Mouse (Mus musculus): Measurements from ENCODE around the gene Crhr2.

The Crhr2 gene

DNA sequence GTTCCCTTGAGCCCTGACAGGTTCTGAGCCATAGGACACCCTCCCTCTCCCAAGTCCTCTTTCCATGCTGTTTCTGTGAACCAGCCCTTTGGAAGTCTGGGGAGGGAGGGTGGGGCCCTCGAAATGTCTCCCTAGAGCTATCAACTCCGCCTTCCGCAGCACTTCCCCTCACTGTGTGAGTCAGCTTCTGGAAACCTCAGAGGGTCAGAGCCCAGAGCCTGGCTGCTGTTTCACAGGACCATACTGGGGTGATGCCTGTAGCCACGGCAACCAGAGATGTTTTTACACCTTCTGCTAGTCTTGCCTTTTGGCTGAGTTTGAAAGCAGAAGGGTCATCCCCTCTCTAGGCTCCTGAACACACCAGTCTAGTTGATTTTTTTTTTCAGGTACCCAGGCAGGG is 9.8 kb downstream of the Crhr2 start:
- no peak for DNase-seq (ENCODE audit: low spot score in 2 of 2)

DNA sequence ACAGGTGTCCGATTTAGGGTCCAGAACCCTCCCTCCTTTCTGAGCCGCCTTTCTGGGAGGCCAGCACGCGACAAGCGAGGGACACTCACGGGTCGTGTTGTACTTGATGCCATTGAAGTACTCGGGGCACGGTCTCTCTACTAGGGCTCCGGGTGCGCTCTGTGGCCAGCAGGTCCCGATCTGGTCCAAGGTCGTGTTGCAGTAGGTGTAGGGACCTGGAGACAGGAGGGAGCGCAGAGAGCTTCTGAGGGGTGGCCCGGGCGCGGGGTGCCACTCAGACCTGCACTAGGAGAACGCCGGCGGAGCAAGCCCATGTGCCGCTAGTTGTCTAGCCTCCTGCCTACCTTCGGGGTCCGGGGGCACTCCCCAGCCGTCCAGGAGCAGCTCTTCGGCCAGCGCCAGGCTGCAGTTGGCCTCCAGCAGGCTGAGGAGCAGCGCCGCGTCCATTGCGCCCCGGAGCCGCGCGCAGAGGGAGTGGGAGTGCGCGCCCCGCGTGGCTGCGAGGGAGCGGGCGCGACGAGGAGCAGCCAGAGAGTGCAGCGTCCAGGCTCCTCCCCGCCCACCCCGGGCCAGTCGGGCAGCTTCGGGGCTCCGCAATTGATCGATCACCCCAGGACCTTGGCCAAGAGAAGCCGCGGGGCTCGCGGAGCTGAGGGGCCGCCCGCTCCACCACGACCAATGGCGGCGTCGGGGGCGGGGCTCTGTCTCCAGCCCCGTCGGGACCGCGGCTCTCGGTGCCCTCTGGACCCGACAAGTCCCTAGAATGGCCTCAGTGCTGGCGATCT is 15.3 kb downstream of the Crhr2 start:
- DNase-seq (ENCODE audit: low spot score in 2 of 2), result no peak

DNA sequence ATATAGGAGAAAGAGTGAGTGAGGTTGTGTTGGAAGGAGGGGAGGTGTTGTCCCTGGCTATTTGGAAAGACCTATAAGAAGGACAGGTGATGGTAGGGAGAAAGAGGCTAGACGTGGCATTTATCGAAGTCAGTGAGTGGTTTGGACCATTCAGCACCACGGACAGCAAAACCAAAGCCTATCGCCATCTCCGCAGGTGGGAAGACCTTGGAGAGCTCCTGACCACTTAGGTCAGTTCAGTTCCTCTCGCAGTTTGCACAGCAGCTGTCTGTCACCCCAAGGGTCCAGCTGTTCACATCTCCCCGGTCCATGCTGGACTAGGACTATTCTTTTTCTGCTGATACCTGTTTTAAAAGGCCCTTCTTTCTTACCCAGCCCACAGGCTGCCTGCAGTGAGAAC is 24.5 kb downstream of the Crhr2 start:
- DNase-seq (ENCODE audit: low spot score in 2 of 2), result no peak

DNA sequence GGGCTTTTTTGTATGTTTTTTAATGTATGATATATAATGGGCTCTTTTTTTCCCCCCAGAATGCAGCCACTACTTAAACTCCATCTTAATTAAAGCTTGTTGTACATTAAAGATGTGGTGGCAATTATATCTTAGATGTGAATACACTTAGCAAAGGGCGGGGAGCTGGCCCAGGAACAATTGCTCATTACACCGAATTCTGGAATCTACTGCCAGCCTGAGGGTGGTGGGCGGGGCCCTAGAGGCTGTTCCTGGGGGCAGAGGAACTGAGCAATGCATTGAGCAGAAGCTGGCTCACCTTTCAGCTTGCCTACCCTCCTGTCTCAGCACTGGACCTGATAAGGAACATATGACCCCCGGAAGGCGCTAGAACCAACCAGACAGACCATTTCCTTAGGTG is 34.2 kb downstream of the Crhr2 start:
- no peak for DNase-seq (ENCODE audit: low spot score in 2 of 2)

DNA sequence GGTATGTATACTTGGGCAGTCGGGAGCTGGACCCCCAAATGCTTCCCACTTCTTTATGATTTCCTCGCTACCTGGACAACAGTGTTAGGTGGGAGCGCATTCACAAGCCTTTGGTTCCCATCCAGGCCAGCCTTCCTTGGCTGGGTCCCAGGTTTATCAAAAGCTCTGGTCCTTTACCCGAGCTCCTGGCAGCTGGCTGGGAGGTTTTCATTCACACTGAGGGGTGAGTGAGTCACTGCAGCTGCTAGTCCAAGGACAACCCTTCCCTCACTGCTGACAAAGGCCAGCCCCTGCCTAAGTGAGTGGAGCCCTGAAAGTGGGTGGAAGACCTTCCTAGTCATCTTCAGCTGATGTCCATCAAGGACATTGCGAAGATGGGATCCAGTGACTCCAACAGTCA is 34.8 kb downstream of the Crhr2 start:
- DNase-seq (ENCODE audit: low spot score in 2 of 2), result peak; percentile 15 to 20

DNA sequence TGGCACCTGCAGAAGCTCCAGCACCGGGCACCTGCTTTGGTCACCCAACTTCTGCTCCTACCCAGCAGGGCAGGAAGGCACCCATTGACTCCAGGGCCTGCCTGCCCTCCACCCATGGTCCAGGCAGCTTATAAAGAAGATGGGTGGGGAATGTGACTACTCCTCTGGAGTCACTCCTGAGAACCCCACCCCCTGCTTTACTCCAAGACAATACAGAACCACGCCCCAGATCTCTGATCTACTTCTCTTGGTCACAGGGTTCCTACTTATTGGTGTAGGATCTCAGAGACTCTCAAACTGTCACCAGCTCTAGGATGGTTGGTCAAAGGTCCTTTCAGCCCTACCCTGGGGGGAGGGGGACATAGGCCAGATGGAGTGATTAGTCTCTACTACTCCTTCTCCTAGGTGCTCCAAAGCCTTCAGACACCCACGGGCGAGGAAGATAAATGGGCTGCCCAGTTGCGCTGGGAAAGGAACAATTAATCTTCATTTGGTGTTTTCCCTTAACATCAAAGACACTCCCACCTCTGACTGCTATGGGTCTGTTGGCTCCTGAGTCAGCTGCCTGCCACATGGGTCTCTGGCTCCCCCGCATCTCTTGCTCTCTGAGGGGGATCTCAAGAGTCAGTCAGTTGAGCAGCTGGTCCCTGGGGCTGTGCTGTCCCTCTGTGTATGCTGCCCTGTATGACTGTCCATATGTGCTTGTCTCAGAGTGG is 39.2 kb downstream of the Crhr2 start:
- no peak for DNase-seq (ENCODE audit: low spot score in 2 of 2)

DNA sequence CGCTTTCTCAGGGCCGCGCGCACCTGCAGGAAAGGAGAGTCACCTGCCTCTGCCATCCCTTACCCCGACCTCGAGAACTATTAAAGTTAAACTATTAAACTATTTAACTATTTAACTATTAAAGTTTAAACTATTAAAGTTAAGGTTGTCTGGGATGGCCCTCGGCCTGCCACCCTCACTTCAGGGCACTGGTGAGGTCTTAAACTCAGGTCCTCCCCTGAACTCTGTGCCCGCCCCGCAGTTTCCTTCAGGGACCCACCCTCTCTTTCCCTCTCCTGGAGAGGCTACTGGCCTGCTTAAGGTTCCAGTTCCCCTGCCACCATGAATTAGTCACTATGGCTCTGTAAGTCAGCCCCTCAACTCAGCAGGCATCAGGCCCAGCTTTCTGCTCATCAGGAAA is 41.4 kb downstream of the Crhr2 start:
- no peak for DNase-seq (ENCODE audit: low spot score in 2 of 2)

DNA sequence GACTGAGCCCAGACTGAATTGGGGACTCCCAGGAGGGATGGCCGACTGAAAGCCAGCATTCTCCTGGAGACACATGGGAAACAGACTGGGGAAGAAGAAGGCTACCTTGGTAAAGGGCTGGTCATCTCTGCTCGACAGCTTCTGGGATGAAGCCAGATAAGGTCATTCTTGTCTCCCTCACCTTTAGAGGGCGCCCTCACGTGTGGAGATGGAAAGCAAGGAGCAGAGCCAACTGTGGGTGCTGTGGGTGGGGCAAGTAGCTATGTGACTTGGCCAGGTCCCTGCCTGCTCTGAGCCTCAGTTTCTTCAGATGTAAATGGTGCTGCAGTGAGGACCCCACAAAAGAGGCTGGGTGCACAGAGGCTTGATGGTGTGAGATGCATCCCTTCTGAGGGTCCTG is 42.2 kb downstream of the Crhr2 start:
- no peak for DNase-seq (ENCODE audit: low spot score in 2 of 2)

DNA sequence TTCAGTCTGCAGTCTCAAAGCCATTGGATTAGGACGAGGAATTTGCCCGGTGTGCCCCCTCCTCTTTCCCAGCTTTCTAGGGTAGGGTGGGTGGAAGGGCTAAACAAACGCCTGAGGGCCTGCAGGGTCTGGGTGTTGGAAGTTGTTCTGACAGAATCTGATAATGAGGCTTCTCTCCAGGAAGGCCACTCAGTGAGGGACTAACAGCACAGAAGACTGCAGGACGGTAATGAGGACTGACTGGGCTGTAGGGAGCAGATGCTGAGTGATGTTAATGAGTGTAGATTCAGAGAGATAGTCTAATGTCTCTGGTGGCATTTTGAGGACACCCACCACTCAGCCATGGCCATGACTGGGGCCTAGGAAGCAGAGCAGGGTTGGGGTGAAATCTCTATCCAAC is 45.5 kb downstream of the Crhr2 start:
- DNase-seq (ENCODE audit: low spot score in 2 of 2), result no peak

DNA sequence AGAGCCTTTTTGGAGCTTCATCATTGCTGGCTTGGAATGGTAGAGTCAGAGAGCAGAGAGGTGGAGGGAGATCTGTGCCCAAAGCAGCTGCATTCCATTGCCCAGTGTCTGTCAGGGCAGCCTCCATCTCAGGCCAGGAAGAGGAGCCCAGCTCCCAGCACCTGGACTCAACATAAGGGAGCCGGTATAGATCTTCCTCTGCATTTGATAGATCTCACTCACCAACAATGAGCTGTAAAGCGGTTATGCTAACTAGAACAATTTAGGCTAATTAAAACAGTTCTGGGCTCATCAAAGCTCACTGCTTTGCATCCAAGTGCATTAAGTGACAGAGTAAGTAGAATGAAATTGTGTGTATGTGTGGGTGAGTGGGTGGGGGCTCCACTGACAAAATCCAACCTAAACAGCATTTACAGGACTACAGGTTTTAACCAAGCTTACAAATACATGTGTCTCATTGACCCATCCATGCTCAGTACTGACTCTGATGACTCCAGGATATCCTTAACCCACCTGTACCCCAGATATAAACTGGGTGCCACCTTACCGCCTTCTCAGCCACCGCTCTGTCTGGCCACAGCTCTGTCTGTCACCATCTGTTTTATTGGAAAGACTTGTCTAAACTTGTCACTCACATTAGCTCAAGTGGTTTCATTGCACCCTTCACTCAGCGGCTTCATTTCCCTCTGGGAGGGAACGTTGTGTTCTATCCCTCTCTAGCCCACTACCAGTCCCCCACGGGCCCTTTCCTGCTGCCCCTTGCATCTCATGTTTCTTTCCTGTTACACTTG is 50.4 kb downstream of the Crhr2 start:
- no peak for DNase-seq (ENCODE audit: low spot score in 2 of 2)

DNA sequence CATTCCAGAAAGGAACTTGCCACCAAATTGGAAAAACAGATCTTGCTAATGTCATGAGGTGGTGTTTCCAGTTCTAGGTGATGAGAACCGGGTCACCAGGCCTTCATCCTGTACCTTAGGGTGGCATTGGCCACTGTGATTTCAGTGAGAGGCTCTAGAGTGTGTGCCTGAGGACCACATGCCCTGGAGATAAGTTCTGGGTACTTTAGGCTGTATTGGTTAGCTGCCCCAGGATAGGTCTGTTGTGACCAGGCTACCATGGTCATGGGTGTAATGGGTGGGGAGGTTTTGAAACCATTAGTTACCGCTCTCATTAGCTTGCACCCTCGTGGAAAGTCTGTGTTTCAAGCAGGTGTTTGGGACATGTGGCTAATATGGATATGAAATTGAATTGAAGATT is 51.4 kb downstream of the Crhr2 start:
- DNase-seq (ENCODE audit: low spot score in 2 of 2), result no peak

DNA sequence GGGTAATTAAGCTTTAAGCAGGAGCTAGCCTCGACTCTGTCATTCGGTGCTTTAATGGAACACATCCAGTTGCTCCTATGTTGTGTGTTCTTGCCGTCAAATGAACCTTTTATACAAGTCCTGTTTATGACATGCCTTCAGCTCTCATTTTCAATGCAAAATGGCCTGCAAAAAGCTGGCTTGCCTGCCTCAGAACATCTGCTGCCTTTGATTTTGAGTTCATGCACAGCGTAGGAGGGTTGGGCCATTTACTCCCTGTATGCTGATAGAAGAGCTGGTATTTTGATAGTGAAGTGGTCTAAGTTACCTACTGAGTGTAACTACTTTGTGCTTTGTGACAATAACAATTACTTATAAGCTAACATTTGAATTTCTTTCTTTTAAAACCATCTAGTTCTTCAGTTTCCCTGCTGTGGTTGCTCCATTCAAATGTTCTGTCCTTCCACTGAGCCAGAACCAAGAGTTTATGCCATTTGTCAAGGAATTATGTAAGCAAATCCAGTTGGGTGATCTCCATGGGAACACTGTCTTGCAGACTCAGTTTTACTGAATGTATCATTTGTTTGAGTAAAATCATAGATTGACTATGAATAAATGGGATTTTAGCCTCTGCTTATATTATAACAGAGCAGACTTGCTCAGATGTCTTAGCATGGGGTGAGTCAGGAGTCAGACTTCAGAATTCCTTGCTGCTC is 56.1 kb downstream of the Crhr2 start:
- DNase-seq (ENCODE audit: low spot score in 2 of 2), result no peak

DNA sequence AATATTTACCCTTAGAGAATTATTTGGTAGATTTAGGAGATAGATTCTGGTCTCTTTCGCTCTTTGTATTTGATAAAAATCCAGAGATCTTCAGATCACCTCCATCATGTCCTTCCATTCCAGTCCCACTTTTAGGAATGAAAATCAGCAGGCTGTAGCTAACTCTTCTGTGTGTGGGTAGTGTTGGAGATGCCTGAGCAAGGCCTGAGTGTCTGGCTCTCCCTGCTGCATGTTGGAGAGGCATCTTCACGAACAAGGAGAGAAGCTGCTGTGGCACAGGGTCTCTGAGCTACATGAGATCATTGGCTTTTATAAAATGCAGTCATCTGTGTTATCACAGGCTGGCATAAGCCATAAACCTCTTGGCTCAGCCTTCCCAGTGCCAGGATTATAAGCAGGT is 66.9 kb downstream of the Crhr2 start:
- DNase-seq (ENCODE audit: low spot score in 2 of 2), result no peak

DNA sequence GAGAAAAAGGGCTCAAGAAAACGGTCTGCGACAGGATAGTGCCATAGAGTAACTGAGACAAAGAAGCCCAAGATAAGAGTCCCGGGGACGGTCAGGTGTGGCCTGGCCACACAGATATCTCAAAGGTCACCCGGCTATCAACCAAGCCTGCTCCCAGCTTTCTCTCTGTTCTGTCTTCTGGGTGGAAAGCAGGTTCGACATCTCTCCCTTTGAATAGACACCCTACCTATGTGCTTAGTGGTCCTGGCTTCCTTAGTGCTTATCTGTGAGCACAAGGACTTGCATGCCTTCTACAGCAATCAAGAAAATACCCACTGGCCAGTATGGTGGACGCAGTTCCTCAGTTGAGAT is 68.4 kb downstream of the Crhr2 start:
- no peak for DNase-seq (ENCODE audit: low spot score in 2 of 2)

DNA sequence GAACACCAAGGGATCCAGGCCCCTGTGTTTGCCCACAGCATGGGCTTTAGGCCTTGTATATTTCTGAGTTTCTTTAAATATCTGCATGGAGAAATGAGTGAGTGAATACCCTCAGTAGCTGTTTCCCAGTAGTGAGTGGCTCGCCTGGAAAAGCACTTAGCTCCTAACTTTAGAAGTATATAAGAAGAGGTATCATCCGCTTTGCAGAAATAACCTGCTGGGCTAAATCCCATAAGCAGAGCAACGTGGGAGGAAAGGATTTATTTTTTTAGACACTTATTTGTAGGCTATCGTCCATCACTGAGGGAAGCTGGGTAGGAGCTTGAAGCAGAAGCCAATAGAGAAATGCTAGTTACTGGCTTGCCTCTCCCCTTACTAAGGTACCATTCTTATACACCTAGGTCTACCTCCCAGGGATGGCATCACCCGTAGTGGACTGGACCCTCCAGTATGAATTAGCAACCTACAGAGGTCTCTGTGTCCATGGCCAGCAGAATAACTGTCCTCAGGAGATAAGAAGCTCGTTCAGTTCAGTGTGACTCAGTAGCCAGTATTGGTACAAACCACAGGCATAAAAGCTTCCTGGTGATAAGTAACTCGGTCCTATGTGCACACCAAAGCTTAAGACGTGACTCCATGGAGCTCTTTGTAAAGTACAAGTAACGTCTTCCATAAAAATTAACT is 68.9 kb downstream of the Crhr2 start:
- DNase-seq (ENCODE audit: low spot score in 2 of 2), result no peak

DNA sequence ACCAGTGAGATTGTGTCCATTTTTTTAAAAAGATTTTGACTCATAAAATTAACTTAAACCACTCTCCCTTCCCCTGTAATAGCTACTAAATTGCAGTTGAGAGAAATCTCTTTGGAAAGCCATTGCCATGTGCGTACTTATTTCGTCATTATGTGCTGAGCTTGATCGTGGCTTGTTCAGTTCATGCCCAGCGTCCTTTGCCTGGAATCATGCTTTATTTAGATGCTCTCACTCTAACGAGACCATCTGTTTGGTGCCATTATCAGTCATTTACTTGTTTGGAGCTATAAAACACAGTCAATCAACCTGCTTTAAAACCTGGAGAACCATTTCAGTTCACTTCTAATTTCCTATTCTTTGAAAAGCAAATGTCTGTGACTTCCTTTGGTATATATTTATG is 70.6 kb downstream of the Crhr2 start:
- DNase-seq (ENCODE audit: low spot score in 2 of 2), result no peak

DNA sequence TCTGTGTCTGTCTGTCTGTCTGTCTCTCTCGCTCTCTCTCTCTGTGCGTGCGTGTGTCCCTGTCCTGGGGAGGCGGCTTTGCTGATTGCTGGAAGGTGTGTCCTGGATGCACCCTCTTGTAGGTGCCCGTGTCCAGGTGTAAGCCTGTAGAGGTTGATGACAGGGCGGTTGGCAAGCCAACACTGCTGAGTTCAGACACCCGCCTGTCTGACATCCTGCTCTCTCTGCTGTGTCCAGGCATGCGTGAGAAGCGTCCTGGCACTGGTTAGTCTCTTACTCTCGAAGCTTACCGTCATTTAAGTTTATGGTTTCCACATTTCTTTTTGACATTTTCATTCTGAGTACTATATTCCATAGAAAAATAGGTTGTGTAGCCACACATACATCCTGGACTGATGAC is 71.5 kb downstream of the Crhr2 start:
- DNase-seq (ENCODE audit: low spot score in 2 of 2), result no peak

DNA sequence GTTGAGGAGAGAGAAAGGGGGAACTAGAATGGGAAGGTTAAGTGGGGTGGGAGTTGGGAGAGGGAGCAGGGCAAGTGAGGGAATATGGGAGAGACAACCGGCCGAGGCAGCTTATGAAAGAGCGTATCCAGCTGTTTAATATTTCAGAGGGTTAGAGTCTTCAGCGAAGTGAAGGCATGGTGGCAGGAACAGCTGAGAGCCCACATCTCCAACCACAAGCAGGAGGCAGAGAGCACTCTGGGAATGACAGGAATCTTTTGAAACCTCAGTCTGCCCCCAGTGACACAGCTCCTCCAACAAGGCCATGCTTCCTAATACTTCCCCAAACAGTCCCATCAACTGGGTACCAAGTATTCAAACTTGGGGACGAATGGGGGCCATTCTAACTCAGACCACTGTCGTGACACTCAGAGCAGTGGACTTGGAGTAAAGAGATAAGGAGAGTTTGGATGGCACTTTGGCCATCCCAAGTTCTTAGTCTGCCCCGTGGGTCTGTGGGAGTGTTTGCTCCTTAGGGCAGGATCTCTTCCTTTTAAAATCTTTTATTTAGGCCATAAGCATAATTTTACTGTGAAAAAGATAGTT is 72.5 kb downstream of the Crhr2 start:
- no peak for DNase-seq (ENCODE audit: low spot score in 2 of 2)

DNA sequence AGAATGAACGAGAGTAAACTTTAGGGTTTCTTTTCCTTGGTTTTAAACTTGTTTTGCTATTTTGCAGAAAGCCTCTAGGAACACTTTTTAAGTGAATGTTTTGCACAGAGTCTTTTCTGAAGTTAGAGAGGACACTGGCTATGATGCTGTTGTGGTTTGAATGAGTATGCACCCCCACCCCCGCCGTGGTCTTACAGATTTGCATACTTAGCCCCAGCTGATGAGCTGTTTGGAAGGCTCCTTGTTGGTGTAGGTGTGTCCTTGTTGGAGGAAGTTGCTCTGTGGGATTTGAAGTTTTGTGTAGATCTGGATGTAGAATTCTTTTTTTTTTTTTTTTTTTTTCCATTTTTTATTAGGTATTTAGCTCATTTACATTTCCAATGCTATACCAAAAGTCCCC is 75.4 kb downstream of the Crhr2 start:
- DNase-seq (ENCODE audit: low spot score in 2 of 2), result no peak

DNA sequence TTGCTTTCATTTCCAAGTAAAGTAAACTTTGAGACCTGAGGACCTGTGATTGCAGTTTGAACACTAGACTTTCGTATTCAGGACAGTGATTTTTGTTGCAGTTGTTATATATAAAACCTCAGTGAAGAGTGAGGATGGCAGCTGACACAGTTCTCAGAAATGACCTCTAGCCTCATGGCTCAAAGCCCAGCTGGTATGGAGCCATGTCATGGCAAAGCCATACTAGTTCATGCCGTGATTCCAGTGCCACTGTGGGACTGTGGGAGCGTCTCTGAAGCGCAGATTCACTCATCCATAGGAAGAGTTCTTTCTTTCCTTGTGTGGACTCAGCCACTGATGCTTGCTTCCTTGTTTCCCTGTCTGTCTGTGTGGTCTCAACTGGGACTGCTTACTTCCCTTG is 78.3 kb downstream of the Crhr2 start:
- DNase-seq (ENCODE audit: low spot score in 2 of 2), result no peak

DNA sequence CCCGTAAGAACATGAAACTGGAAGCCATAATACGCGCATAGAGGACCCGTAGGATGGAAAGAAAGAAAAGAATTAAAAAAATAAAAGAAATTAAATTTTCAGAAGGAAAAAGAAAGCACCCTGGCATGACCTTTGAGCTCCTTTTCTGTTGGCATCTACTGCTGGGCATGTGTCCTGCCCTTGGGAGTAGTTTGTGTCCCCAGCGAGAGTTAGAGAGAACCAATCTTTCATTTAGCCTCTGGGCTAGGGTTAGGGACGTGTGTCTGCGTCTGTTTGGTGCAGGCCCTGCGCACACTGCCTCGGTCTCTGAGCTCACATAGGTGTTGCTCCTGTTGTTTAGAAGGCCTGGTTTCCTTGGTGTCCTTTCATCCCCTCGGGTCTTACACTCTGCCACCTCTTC is 83.6 kb downstream of the Crhr2 start:
- no peak for DNase-seq (ENCODE audit: low spot score in 2 of 2)
